Mouse (Mus musculus): Measurements from ENCODE around the gene Serpinb9. TPM values are rescaled to one million over a fixed set of nuclear protein-coding genes. Genes with fewer than 3 reads are reported as not detected.

The Serpinb9 gene
- polyA plus RNA-seq, 1 experiment = 6.6 TPM

- TF ChIP-seq CTCF (IDR thresholded peaks at IDR 0.05; ENCODE audit: low read depth, low read length) = no peak
- no peak for TF ChIP-seq POLR2A (IDR thresholded peaks at IDR 0.05; ENCODE audit: borderline replicate concordance, low read depth, low read length)
- Histone ChIP-seq H3K4me3 (ENCODE audit: insufficient read depth, low read length) (no peak overlapping the region), H3K27ac (ENCODE audit: insufficient read depth, low read depth, low read length) (no peak overlapping the region), H3K4me1 (ENCODE audit: control insufficient read depth, insufficient read depth, low read length) (no peaks in the 10 kb centered on the region)
Observed at GRCm38 (mm10) chr13:32995051-32995450, 8.0 kb upstream of the Serpinb9 start.

- no peak for TF ChIP-seq CTCF (IDR thresholded peaks at IDR 0.05; ENCODE audit: low read depth, low read length)
- TF ChIP-seq POLR2A (IDR thresholded peaks at IDR 0.05; ENCODE audit: borderline replicate concordance, low read depth, low read length) = no peak
- no peak overlapping the region for H3K27ac ChIP-seq (ENCODE audit: insufficient read depth, low read depth, low read length)
- H3K4me1 ChIP-seq (ENCODE audit: control insufficient read depth, insufficient read depth, low read length) = peaks cover 28% of the 10 kb centered on the region
- H3K4me3 ChIP-seq (ENCODE audit: insufficient read depth, low read length) = no peak overlapping the region
Observed at GRCm38 (mm10) chr13:33001341-33001740, 1.7 kb upstream of the Serpinb9 start.

GRCm38 (mm10) chr13:33003523-33004413, 718 bp downstream of the Serpinb9 start:
- H3K27ac ChIP-seq (ENCODE audit: insufficient read depth, low read depth, low read length) = peak overlapping the region; percentile 92
- H3K4me1 ChIP-seq (ENCODE audit: control insufficient read depth, insufficient read depth, low read length) = peaks cover 28% of the 10 kb centered on the region
- no peak for TF ChIP-seq POLR2A (IDR thresholded peaks at IDR 0.05; ENCODE audit: borderline replicate concordance, low read depth, low read length)
- TF ChIP-seq CTCF (IDR thresholded peaks at IDR 0.05; ENCODE audit: low read depth, low read length) = no peak
- peak overlapping the region; percentile 61 for H3K4me3 ChIP-seq (ENCODE audit: insufficient read depth, low read length)

- peaks cover 28% of the 10 kb centered on the region for H3K4me1 ChIP-seq (ENCODE audit: control insufficient read depth, insufficient read depth, low read length)
- peak overlapping the region; percentile 92 for H3K27ac ChIP-seq (ENCODE audit: insufficient read depth, low read depth, low read length)
- H3K4me3 ChIP-seq (ENCODE audit: insufficient read depth, low read length) = peak overlapping the region; percentile 61
- TF ChIP-seq CTCF (IDR thresholded peaks at IDR 0.05; ENCODE audit: low read depth, low read length) (peak; percentile 70), POLR2A (IDR thresholded peaks at IDR 0.05; ENCODE audit: borderline replicate concordance, low read depth, low read length) (no peak)
Observed at GRCm38 (mm10) chr13:33004414-33005105, 1.5 kb downstream of the Serpinb9 start.

- Histone ChIP-seq H3K4me3 (ENCODE audit: insufficient read depth, low read length) (no peak overlapping the region), H3K4me1 (ENCODE audit: control insufficient read depth, insufficient read depth, low read length) (peaks cover 28% of the 10 kb centered on the region), H3K27ac (ENCODE audit: insufficient read depth, low read depth, low read length) (no peak overlapping the region)
- TF ChIP-seq POLR2A (IDR thresholded peaks at IDR 0.05; ENCODE audit: borderline replicate concordance, low read depth, low read length) (no peak), CTCF (IDR thresholded peaks at IDR 0.05; ENCODE audit: low read depth, low read length) (no peak)
Observed at GRCm38 (mm10) chr13:33005501-33006075, 2.5 kb downstream of the Serpinb9 start.

- Histone ChIP-seq H3K4me1 (ENCODE audit: control insufficient read depth, insufficient read depth, low read length) (peaks cover 28% of the 10 kb centered on the region), H3K27ac (ENCODE audit: insufficient read depth, low read depth, low read length) (no peak overlapping the region), H3K4me3 (ENCODE audit: insufficient read depth, low read length) (no peak overlapping the region)
- TF ChIP-seq CTCF (IDR thresholded peaks at IDR 0.05; ENCODE audit: low read depth, low read length) (no peak), POLR2A (IDR thresholded peaks at IDR 0.05; ENCODE audit: borderline replicate concordance, low read depth, low read length) (no peak)
Observed at GRCm38 (mm10) chr13:33006555-33006954, 3.5 kb downstream of the Serpinb9 start.

- H3K4me1 ChIP-seq (ENCODE audit: control insufficient read depth, insufficient read depth, low read length) = no peaks in the 10 kb centered on the region
- no peak overlapping the region for H3K27ac ChIP-seq (ENCODE audit: insufficient read depth, low read depth, low read length)
- TF ChIP-seq POLR2A (IDR thresholded peaks at IDR 0.05; ENCODE audit: borderline replicate concordance, low read depth, low read length) (no peak), CTCF (IDR thresholded peaks at IDR 0.05; ENCODE audit: low read depth, low read length) (no peak)
- no peak overlapping the region for H3K4me3 ChIP-seq (ENCODE audit: insufficient read depth, low read length)
Observed at GRCm38 (mm10) chr13:33012395-33012794, 9.3 kb downstream of the Serpinb9 start.

GRCm38 (mm10) chr13:33013271-33013670, 10.2 kb downstream of the Serpinb9 start:
- no peaks in the 10 kb centered on the region for H3K4me1 ChIP-seq (ENCODE audit: control insufficient read depth, insufficient read depth, low read length)
- no peak overlapping the region for H3K27ac ChIP-seq (ENCODE audit: insufficient read depth, low read depth, low read length)
- H3K4me3 ChIP-seq (ENCODE audit: insufficient read depth, low read length) = no peak overlapping the region
- TF ChIP-seq CTCF (IDR thresholded peaks at IDR 0.05; ENCODE audit: low read depth, low read length) (no peak), POLR2A (IDR thresholded peaks at IDR 0.05; ENCODE audit: borderline replicate concordance, low read depth, low read length) (no peak)

GRCm38 (mm10) chr13:33022371-33022770, 19.3 kb downstream of the Serpinb9 start:
- TF ChIP-seq POLR2A (IDR thresholded peaks at IDR 0.05; ENCODE audit: borderline replicate concordance, low read depth, low read length) = no peak
- H3K4me1 ChIP-seq (ENCODE audit: control insufficient read depth, insufficient read depth, low read length) = peaks cover 3% of the 10 kb centered on the region; the same call in 1 of the 2 replicates
- H3K4me3 ChIP-seq (ENCODE audit: insufficient read depth, low read length) = no peak overlapping the region
- H3K27ac ChIP-seq (ENCODE audit: insufficient read depth, low read depth, low read length) = no peak overlapping the region
